Mouse (Mus musculus): ENCODE results near the gene Kcnd2. TPM values are rescaled to one million over a fixed set of nuclear protein-coding genes. Genes with fewer than 3 reads are reported as not detected.
"Not testable (repeated sequence)": the region's sequence is repeated elsewhere in the genome, so short reads cannot be mapped to it uniquely, and the experiment has no call there.

Kcnd2 gene
- polyA plus RNA-seq, 1 experiment from 2014 or later, result 8.6 TPM

DNA sequence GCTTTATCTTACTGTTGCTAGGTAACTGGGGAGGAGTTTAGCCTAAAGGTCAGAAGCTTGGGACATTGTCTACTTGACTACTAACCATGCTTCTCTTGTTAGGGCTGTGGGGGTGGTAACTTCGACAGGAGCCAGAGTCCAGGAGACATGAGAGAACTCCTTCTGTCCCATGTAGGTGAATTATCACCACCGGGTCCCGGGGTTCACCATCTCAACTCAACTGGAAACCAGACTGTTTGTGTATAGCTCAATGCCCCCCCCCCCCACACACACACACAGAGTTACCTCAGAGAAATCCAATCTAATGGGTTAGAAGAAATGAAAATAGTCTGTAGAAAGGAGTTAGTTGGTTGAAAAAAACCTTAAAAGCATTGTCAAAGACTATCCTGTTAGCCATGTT lies 170.0 kb downstream of the Kcnd2 start:
- not testable (repeated sequence) for H3K9ac ChIP-seq (ENCODE audit: low read length); H3K27me3 ChIP-seq (replicated peaks; ENCODE audit: control insufficient read depth, insufficient read depth, low read length); H3K4me1 ChIP-seq (ENCODE audit: control insufficient read depth, insufficient read depth, low read length); H3K4me3 ChIP-seq (ENCODE audit: low read depth, low read length); H3K9me3 ChIP-seq (replicated peaks; ENCODE audit: control insufficient read depth, low read length); H3K4me2 ChIP-seq (ENCODE audit: low read length); H3K27ac ChIP-seq (ENCODE audit: low read depth, low read length); DNase-seq (ENCODE audit: low spot score); ATAC-seq; H3K36me3 ChIP-seq (ENCODE audit: control insufficient read depth, insufficient read depth, low read length)
- WGBS, result 94% methylated on average over 3 of the region's 3 CpGs

DNA sequence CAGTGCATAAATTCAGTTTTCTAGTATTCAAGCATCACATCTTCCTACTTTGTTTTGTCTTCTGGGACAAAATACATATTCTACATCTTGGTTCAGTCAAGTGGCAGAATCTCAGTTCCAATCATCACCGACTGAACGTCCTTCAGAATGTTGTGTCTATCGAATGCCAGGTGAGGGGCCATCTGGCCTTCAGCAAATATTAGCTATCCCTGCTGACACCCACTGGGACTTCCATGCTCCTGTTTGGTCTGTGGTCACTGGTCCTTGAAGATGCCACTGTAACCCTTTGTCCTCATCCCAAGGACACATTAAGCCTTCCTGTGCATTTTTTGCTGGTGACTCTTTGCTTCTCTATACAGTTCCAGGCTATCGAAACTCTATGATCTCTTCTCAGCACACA lies 176.5 kb downstream of the Kcnd2 start:
- Histone ChIP-seq H3K27me3 (replicated peaks; ENCODE audit: control insufficient read depth, insufficient read depth, low read length) (no peaks in the 10 kb centered on the region), H3K4me3 (ENCODE audit: low read depth, low read length) (no peak overlapping the region), H3K9me3 (replicated peaks; ENCODE audit: control insufficient read depth, low read length) (no peaks in the 10 kb centered on the region), H3K36me3 (ENCODE audit: control insufficient read depth, insufficient read depth, low read length) (no peaks in the 10 kb centered on the region), H3K27ac (ENCODE audit: low read depth, low read length) (no peak overlapping the region), H3K4me1 (ENCODE audit: control insufficient read depth, insufficient read depth, low read length) (no peaks in the 10 kb centered on the region), H3K9ac (ENCODE audit: low read length) (no peak overlapping the region), H3K4me2 (ENCODE audit: low read length) (no peak overlapping the region)
- WGBS, result 93% methylated on average over 4 of the region's 4 CpGs
- DNase-seq (ENCODE audit: low spot score), result no peak
- no peak for ATAC-seq

DNA sequence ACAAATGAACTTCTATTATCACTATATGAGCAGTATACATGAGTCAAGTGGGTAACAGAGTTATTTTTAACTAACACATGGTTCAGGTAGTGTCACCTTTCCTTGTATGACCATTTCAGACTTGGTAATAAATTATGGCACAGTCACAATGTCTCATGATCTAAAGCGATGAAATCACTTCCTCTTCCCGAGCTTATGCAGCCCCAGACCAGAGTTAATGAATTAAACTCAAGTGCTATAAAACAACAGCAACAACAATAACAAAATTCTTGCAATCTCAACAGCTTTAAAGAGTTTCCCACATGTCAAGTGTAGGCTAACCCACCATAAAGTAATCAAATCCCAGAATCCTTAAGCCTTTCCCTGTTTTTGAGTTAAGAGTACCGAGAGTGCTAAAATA lies 198.4 kb downstream of the Kcnd2 start:
- Histone ChIP-seq H3K4me3 (ENCODE audit: low read depth, low read length) (no peak overlapping the region), H3K27me3 (replicated peaks; ENCODE audit: control insufficient read depth, insufficient read depth, low read length) (no peaks in the 10 kb centered on the region), H3K9me3 (replicated peaks; ENCODE audit: control insufficient read depth, low read length) (no peaks in the 10 kb centered on the region), H3K27ac (ENCODE audit: low read depth, low read length) (no peak overlapping the region), H3K4me1 (ENCODE audit: control insufficient read depth, insufficient read depth, low read length) (no peaks in the 10 kb centered on the region), H3K9ac (ENCODE audit: low read length) (no peak overlapping the region), H3K4me2 (ENCODE audit: low read length) (no peak overlapping the region), H3K36me3 (ENCODE audit: control insufficient read depth, insufficient read depth, low read length) (no peaks in the 10 kb centered on the region)
- no peak for DNase-seq (ENCODE audit: low spot score)
- no peak for ATAC-seq
- 92% methylated on average over 3 of the region's 3 CpGs for WGBS

DNA sequence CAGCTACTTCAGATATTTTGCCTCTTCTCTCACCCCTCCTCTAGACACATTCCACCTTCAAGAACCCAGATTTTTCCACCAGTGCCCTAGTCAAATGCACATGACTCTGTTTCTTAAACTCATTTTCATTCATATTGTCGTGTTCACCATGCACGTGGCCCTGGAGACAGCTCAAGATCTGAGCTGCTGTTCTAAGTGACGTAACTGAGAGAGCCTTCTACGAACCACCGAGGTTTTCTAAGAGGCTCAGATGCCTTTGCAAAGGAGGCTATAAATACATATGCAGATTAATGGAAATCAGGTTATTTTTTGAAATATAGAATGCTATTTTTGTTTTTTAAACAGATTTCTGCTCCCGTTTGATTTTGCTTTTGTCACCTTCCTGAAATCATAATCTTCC lies 202.9 kb downstream of the Kcnd2 start:
- Histone ChIP-seq H3K27me3 (replicated peaks; ENCODE audit: control insufficient read depth, insufficient read depth, low read length) (no peaks in the 10 kb centered on the region), H3K4me2 (ENCODE audit: low read length) (no peak overlapping the region), H3K9me3 (replicated peaks; ENCODE audit: control insufficient read depth, low read length) (no peaks in the 10 kb centered on the region), H3K36me3 (ENCODE audit: control insufficient read depth, insufficient read depth, low read length) (no peaks in the 10 kb centered on the region), H3K9ac (ENCODE audit: low read length) (no peak overlapping the region), H3K4me3 (ENCODE audit: low read depth, low read length) (no peak overlapping the region), H3K27ac (ENCODE audit: low read depth, low read length) (no peak overlapping the region), H3K4me1 (ENCODE audit: control insufficient read depth, insufficient read depth, low read length) (no peaks in the 10 kb centered on the region)
- DNase-seq (ENCODE audit: low spot score) (no peak), ATAC-seq (no peak)
- 73% methylated on average over 6 of the region's 6 CpGs for WGBS

DNA sequence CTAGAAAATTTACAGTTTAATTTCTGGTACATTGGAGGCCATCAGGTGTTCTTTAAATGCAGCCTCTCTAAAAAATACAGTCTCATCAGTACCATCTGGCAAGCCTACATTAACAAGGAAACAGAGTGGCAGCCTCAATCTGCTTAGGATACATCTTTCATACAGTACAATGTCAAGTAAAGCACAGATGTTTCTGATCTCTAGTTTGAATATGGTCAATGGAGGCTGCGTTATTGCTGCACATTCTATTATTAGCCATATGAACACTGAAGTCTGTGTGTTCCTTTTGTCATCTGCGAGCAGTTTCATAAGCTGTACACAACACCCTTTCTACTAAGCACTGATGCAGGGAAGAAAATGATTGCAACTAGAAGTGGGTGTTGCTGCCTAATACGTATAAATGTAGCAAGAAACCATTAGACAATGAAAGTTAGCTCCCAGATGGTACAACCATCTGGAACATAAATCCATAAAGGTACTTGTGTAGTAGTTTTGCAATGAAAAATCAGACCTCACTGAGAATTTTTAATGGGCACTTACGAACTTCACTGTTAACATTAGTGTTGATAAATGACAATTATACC lies 209.0 kb downstream of the Kcnd2 start:
- peak; percentile 49 for DNase-seq (ENCODE audit: low spot score)
- Histone ChIP-seq H3K27ac (ENCODE audit: low read depth, low read length) (no peak overlapping the region), H3K4me1 (ENCODE audit: control insufficient read depth, insufficient read depth, low read length) (no peaks in the 10 kb centered on the region), H3K9me3 (replicated peaks; ENCODE audit: control insufficient read depth, low read length) (no peaks in the 10 kb centered on the region), H3K9ac (ENCODE audit: low read length) (no peak overlapping the region), H3K4me2 (ENCODE audit: low read length) (no peak overlapping the region), H3K27me3 (replicated peaks; ENCODE audit: control insufficient read depth, insufficient read depth, low read length) (no peaks in the 10 kb centered on the region), H3K36me3 (ENCODE audit: control insufficient read depth, insufficient read depth, low read length) (no peaks in the 10 kb centered on the region), H3K4me3 (ENCODE audit: low read depth, low read length) (no peak overlapping the region)
- peak; percentile 77 for ATAC-seq
- 63% methylated on average over 4 of the region's 4 CpGs for WGBS

DNA sequence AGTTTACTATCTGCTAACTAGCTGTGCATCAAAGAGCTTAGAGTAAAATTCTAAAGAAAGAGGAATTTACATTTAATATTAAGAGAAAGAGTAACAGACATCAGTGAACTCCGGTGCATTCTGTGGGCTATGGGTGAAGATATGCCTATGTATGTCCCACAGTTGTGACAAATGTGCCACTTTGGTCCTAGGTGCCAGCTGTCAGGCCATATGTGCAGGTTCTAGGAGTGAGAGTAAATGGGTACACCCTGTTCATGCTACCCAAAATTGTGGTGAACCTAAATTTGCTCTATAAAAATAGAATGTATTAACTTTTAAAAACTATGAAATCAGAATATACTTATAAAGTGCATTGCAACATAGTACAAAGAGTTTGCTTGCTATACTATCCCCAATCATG lies 215.8 kb downstream of the Kcnd2 start:
- WGBS, result 86% methylated on average over 1 of the region's 1 CpGs
- no peak overlapping the region for H3K4me2 ChIP-seq (ENCODE audit: low read length)
- H3K9me3 ChIP-seq (replicated peaks; ENCODE audit: control insufficient read depth, low read length), result no peaks in the 10 kb centered on the region
- no peak for ATAC-seq
- H3K4me3 ChIP-seq (ENCODE audit: low read depth, low read length), result no peak overlapping the region
- H3K36me3 ChIP-seq (ENCODE audit: control insufficient read depth, insufficient read depth, low read length), result no peaks in the 10 kb centered on the region
- H3K27ac ChIP-seq (ENCODE audit: low read depth, low read length), result no peak overlapping the region
- H3K4me1 ChIP-seq (ENCODE audit: control insufficient read depth, insufficient read depth, low read length), result no peaks in the 10 kb centered on the region
- no peak for DNase-seq (ENCODE audit: low spot score)
- H3K27me3 ChIP-seq (replicated peaks; ENCODE audit: control insufficient read depth, insufficient read depth, low read length), result no peaks in the 10 kb centered on the region
- H3K9ac ChIP-seq (ENCODE audit: low read length), result no peak overlapping the region

DNA sequence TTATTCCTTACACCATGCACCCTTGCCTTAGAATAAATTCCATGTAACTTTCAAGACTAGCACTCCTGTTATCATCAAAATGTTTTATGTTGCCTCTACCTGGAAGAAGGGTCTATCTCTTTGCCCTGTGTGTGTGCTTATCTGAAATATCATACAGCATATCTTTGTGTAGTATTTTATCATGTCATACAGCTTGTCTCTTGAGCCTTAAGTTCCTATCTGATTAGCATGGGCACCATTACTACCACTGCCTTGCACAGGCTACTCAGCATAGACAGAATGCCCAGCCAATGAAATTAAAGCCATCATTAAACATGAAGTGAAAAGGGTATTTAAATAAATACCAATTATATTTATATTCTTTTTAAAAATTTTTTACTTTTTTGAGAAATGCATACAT lies 249.4 kb downstream of the Kcnd2 start:
- Histone ChIP-seq H3K27ac (ENCODE audit: low read depth, low read length) (no peak overlapping the region), H3K36me3 (ENCODE audit: control insufficient read depth, insufficient read depth, low read length) (no peaks in the 10 kb centered on the region), H3K4me3 (ENCODE audit: low read depth, low read length) (no peak overlapping the region), H3K4me1 (ENCODE audit: control insufficient read depth, insufficient read depth, low read length) (no peaks in the 10 kb centered on the region), H3K9ac (ENCODE audit: low read length) (no peak overlapping the region), H3K27me3 (replicated peaks; ENCODE audit: control insufficient read depth, insufficient read depth, low read length) (no peaks in the 10 kb centered on the region), H3K9me3 (replicated peaks; ENCODE audit: control insufficient read depth, low read length) (no peaks in the 10 kb centered on the region), H3K4me2 (ENCODE audit: low read length) (no peak overlapping the region)
- DNase-seq (ENCODE audit: low spot score) (no peak), ATAC-seq (no peak)

DNA sequence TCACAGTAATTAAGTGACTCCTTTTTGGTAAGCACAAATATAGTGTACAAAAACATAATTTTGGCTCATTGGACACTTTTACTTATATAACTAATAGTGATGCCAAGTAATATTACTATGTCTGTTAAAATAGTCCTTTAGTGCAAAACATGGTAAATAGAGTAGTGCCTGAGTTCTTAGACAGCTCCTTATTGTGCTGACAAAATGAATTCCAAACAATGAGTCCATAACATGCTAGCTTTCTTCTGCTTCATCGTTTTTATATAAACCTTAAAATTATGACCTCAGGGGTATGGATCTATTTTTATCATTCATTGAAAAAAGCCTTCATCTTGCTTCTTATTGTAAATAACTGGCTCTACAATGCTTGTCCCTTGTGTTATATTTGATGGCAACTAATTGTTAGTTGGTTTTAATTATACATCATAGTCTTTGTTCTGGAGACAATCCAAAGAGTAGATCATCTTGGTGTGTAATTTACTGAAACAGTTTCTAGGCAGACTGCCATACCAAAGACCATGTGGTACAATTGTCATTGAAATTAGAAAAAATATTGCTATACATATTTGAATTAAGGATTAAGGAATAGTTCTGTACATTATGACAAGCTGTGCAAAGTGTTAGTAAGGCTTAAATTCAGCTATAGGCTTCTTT lies 256.7 kb downstream of the Kcnd2 start:
- peak; percentile 76 for ATAC-seq
- Histone ChIP-seq H3K4me2 (ENCODE audit: low read length) (no peak overlapping the region), H3K27ac (ENCODE audit: low read depth, low read length) (no peak overlapping the region), H3K9ac (ENCODE audit: low read length) (no peak overlapping the region), H3K27me3 (replicated peaks; ENCODE audit: control insufficient read depth, insufficient read depth, low read length) (no peaks in the 10 kb centered on the region), H3K9me3 (replicated peaks; ENCODE audit: control insufficient read depth, low read length) (no peaks in the 10 kb centered on the region), H3K4me1 (ENCODE audit: control insufficient read depth, insufficient read depth, low read length) (no peaks in the 10 kb centered on the region), H3K4me3 (ENCODE audit: low read depth, low read length) (no peak overlapping the region), H3K36me3 (ENCODE audit: control insufficient read depth, insufficient read depth, low read length) (no peaks in the 10 kb centered on the region)
- 55% methylated on average over 1 of the region's 1 CpGs for WGBS
- DNase-seq (ENCODE audit: low spot score), result peak; percentile 74

DNA sequence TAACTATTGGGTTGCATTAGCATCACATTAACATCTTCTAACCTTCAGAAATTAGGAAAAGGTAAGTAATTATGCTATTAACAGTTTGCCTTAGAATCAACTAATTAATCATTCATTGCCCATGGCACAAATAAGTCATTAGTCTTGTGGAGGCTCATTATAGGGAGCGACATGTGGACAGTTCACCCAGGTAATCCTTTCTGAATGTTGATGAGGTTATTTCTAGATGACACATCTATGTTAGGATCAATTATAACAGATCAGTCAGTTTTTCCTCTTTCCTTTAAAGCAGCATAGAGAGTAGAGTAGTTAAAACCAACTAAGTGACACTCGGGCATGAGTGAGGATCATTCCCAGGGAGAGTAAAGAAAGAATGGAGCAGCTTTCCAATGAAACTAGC lies 267.4 kb downstream of the Kcnd2 start:
- H3K4me1 ChIP-seq (ENCODE audit: control insufficient read depth, insufficient read depth, low read length), result no peaks in the 10 kb centered on the region
- H3K27me3 ChIP-seq (replicated peaks; ENCODE audit: control insufficient read depth, insufficient read depth, low read length), result no peaks in the 10 kb centered on the region
- no peak overlapping the region for H3K4me2 ChIP-seq (ENCODE audit: low read length)
- no peak overlapping the region for H3K9ac ChIP-seq (ENCODE audit: low read length)
- no peak for ATAC-seq
- WGBS, result 39% methylated on average over 2 of the region's 2 CpGs
- H3K27ac ChIP-seq (ENCODE audit: low read depth, low read length), result no peak overlapping the region
- peak; percentile 13 for DNase-seq (ENCODE audit: low spot score)
- H3K4me3 ChIP-seq (ENCODE audit: low read depth, low read length), result no peak overlapping the region
- H3K36me3 ChIP-seq (ENCODE audit: control insufficient read depth, insufficient read depth, low read length), result no peaks in the 10 kb centered on the region
- H3K9me3 ChIP-seq (replicated peaks; ENCODE audit: control insufficient read depth, low read length), result no peaks in the 10 kb centered on the region

Data from forebrain, embryonic 14.5 days (tissue).